Mouse (Mus musculus) splenic B cell, adult 2 months (primary cell): ENCODE measurements around the gene Pygm.

Experiments used
- DNase-seq: peaks from one replicate; pipeline ENCODE4 v3.0.0-alpha.2; 2011; ENCODE audit warnings: low read depth, low spot score
- H3K27me3 ChIP-seq: 2 replicates; pipeline ENCODE4 v1.6.1; 2012; ENCODE audit warnings: mild to moderate bottlenecking, low read length, moderate library complexity, mixed read lengths; ENCODE audit not compliant: control insufficient read depth, poor library complexity, insufficient read depth, severe bottlenecking
- H3K36me3 ChIP-seq: 2 replicates; pipeline ENCODE4 v1.6.1; 2012; ENCODE audit warnings: mild to moderate bottlenecking, low read length, moderate library complexity, mixed read lengths; ENCODE audit not compliant: control insufficient read depth, poor library complexity, insufficient read depth, severe bottlenecking

Gene Pygm

GRCm38 (mm10) chr19:6346023-6346422 lies 38.2 kb upstream of the Pygm start:
- Histone ChIP-seq H3K36me3 (peaks cover 18% of the 10 kb centered on the region), H3K27me3 (no peaks in the 10 kb centered on the region)
- DNase-seq: no peak

- H3K27me3 ChIP-seq: no peaks in the 10 kb centered on the region
- no peak for DNase-seq
- peaks cover 18% of the 10 kb centered on the region for H3K36me3 ChIP-seq
Measured at GRCm38 (mm10) chr19:6346661-6347060, 37.5 kb upstream of the Pygm start.

- DNase-seq: no peak
- Histone ChIP-seq H3K27me3 (no peaks in the 10 kb centered on the region), H3K36me3 (peaks cover 20% of the 10 kb centered on the region)
Measured at GRCm38 (mm10) chr19:6347615-6348014, 36.6 kb upstream of the Pygm start.

- H3K36me3 ChIP-seq: peaks cover 22% of the 10 kb centered on the region
- no peak for DNase-seq
- no peaks in the 10 kb centered on the region for H3K27me3 ChIP-seq
Measured at GRCm38 (mm10) chr19:6348717-6349116, 35.5 kb upstream of the Pygm start.

- DNase-seq: no peak
- Histone ChIP-seq H3K36me3 (peaks cover 22% of the 10 kb centered on the region), H3K27me3 (no peaks in the 10 kb centered on the region)
Measured at GRCm38 (mm10) chr19:6349215-6349983, 34.8 kb upstream of the Pygm start.

- DNase-seq: no peak
- Histone ChIP-seq H3K27me3 (no peaks in the 10 kb centered on the region), H3K36me3 (peaks cover 16% of the 10 kb centered on the region)
Measured at GRCm38 (mm10) chr19:6351431-6352106, 32.6 kb upstream of the Pygm start.

- H3K36me3 ChIP-seq: peaks cover 14% of the 10 kb centered on the region
- no peaks in the 10 kb centered on the region for H3K27me3 ChIP-seq
- no peak for DNase-seq
Measured at GRCm38 (mm10) chr19:6352107-6352505, 32.1 kb upstream of the Pygm start.

GRCm38 (mm10) chr19:6354030-6354429 lies 30.2 kb upstream of the Pygm start:
- peaks cover 12% of the 10 kb centered on the region for H3K36me3 ChIP-seq
- no peak for DNase-seq
- H3K27me3 ChIP-seq: no peaks in the 10 kb centered on the region

GRCm38 (mm10) chr19:6361291-6361690 lies 22.9 kb upstream of the Pygm start:
- no peak for DNase-seq
- no peaks in the 10 kb centered on the region for H3K27me3 ChIP-seq
- peaks cover 11% of the 10 kb centered on the region for H3K36me3 ChIP-seq

GRCm38 (mm10) chr19:6363091-6363410 lies 21.1 kb upstream of the Pygm start:
- no peaks in the 10 kb centered on the region for H3K27me3 ChIP-seq
- no peak for DNase-seq
- H3K36me3 ChIP-seq: peaks cover 16% of the 10 kb centered on the region

GRCm38 (mm10) chr19:6363411-6364240 lies 20.6 kb upstream of the Pygm start, which contains the start of gene Sf1:
Sf1 (plus strand) TSS chr19:6363690.
- Histone ChIP-seq H3K36me3 (peaks cover 16% of the 10 kb centered on the region), H3K27me3 (no peaks in the 10 kb centered on the region)
- DNase-seq: peak; percentile 100

GRCm38 (mm10) chr19:6364317-6364725 lies 19.9 kb upstream of the Pygm start:
- Histone ChIP-seq H3K27me3 (no peaks in the 10 kb centered on the region), H3K36me3 (peaks cover 16% of the 10 kb centered on the region)
- peak; percentile 95 for DNase-seq

GRCm38 (mm10) chr19:6364842-6365241 lies 19.4 kb upstream of the Pygm start:
- DNase-seq: no peak
- H3K27me3 ChIP-seq: no peaks in the 10 kb centered on the region
- H3K36me3 ChIP-seq: peaks cover 16% of the 10 kb centered on the region

- no peak for DNase-seq
- no peaks in the 10 kb centered on the region for H3K27me3 ChIP-seq
Measured at GRCm38 (mm10) chr19:6370175-6370574, 14.0 kb upstream of the Pygm start.

GRCm38 (mm10) chr19:6372433-6372832 lies 11.8 kb upstream of the Pygm start:
- Histone ChIP-seq H3K36me3 (peaks cover 50% of the 10 kb centered on the region), H3K27me3 (no peaks in the 10 kb centered on the region)
- DNase-seq: no peak

More at GRCm38 (mm10) chr19:6370175-6370574, 14.0 kb upstream of the Pygm start:
- H3K36me3 ChIP-seq: peaks cover 42% of the 10 kb centered on the region
